Mouse (Mus musculus) midbrain, embryonic 10.5 days (tissue): ENCODE results near the gene Suv39h1. TPM values are rescaled to one million over a fixed set of nuclear protein-coding genes. Genes with fewer than 3 reads are reported as not detected.
"Not testable (repeated sequence)": the region's sequence is repeated elsewhere in the genome, so short reads cannot be mapped to it uniquely, and the experiment has no call there.

Experiments used
- DNase-seq: peaks from one replicate; pipeline ENCODE4 v3.0.0-alpha.2; 2017; ENCODE audit warnings: low spot score
- H3K27ac ChIP-seq: fragments of 300-500 bp; sonication (generic); replicated peaks from 2 replicates; pipeline ENCODE4 v1.5.1; 2016; ENCODE audit warnings: mild to moderate bottlenecking
- H3K27me3 ChIP-seq: fragments of 300-500 bp; sonication (generic); 2 replicates; pipeline ENCODE4 v1.6.1; 2016; ENCODE audit warnings: low read depth, mild to moderate bottlenecking; ENCODE audit not compliant: poor library complexity, severe bottlenecking
- H3K36me3 ChIP-seq: fragments of 300-500 bp; sonication (generic); 2 replicates; pipeline ENCODE4 v1.6.1; 2016; ENCODE audit warnings: mild to moderate bottlenecking, moderate library complexity
- H3K4me1 ChIP-seq: fragments of 300-500 bp; sonication (generic); 2 replicates; pipeline ENCODE4 v1.6.1; 2016
- H3K4me3 ChIP-seq: fragments of 300-500 bp; sonication (generic); 2 replicates; pipeline ENCODE4 v1.5.1; 2016; ENCODE audit warnings: mild to moderate bottlenecking, moderate library complexity
- H3K9me3 ChIP-seq: fragments of 300-500 bp; sonication (generic); replicated peaks from 2 replicates; pipeline ENCODE4 v1.6.1; 2016; ENCODE audit warnings: mild to moderate bottlenecking
- WGBS: fragments of 180-500 bp; shearing (Covaris S2); methylation state at CpG from one replicate; pipeline ENCODE4 v1.1.7; 2016; 5-methylcytosine and 5-hydroxymethylcytosine counted together
- polyA plus RNA-seq: library from polyadenylated mRNA; unstranded; fragments of >200 nt; fragmentation: Nextera tagmentation; extraction: Ambion mirVana; gene quantifications from 2 replicates; pipeline ENCODE4 v1.2.1, GENCODE M21; 2016

The Suv39h1 gene
- 95.8 and 99.4 TPM in 2 replicates for polyA plus RNA-seq

DNA sequence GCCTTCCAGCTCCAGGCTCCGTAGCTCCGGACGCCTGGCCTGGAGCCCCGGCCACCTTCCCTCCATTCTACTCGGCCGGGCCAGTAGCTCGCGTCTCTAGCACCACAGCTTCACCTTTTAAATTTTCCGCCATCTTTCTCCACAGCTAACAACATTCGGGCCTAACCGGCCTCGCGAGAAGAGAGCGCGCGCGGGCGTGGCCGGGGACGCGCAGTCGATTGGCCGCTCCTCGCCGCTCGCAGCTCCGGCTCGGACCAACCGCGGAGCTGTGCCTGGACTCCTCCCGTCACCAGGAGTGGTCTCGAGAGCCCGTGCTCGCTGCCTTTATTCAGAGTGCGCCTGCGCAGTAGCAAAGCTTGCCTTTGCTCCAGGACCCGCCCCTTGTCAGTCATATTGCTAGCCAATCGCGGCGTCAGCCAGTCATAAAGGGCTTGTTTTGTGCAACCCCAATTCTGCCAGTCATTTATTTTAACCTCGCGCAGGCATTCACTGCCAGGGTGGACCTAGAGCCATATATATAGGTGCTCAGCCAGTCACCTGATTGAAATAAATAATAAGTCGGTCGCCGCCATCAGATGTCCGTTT lies at the start of gene Suv39h1:
Gene Suv39h1, minus strand, starts transcription at position 331 of the 585 bp plus-strand sequence.
- Histone ChIP-seq H3K36me3 (peaks cover 31% of the 10 kb centered on the region), H3K4me1 (peaks cover 7% of the 10 kb centered on the region), H3K9me3 (peaks cover 10% of the 10 kb centered on the region), H3K4me3 (peak within 1 kb of the TSS; percentile 65), H3K27me3 (no peaks in the 10 kb centered on the region), H3K27ac (peak within 1 kb of the TSS; percentile 91)
- WGBS, result 18% methylated on average over 46 of the region's 46 CpGs
- peak; percentile 90 for DNase-seq

DNA sequence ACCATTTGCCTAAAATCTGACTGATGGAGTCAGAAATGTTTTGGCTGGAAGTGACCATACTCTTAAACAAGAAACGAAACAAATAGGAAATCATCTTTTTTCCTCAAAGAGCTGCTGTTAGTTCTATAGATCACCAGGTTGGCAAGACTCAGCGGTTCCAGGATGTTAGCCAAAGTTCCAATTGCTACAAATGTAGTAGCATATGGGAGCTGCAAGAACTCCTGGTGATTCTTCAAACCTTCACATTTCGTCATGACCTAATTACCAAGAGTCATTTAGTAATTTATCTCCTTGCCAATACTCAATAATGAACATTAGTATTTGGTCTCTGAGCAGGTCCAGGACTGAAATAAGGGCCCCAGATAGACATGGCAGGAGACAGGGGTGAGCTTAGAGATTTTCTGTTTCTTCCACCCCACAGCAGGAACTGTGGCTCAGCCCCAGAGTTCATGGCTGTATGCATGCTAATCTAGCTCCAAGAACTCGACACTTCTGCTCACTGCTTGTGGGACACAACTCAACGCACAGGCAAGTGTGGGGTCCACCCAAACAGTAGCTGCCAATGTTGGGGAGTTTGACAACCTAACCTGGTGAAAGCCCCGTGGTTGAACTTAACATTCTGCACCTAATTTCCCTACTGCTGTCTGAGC lies 49.4 kb upstream of the Suv39h1 start:
- H3K4me3 ChIP-seq, result no peak overlapping the region
- no peak overlapping the region for H3K27ac ChIP-seq
- peaks cover 39% of the 10 kb centered on the region for H3K36me3 ChIP-seq
- H3K27me3 ChIP-seq, result no peaks in the 10 kb centered on the region
- H3K4me1 ChIP-seq, result no peaks in the 10 kb centered on the region
- peaks cover 12% of the 10 kb centered on the region; the same call in 1 of the 2 replicates for H3K9me3 ChIP-seq
- WGBS, result 84% methylated on average over 6 of the region's 6 CpGs
- no peak for DNase-seq

DNA sequence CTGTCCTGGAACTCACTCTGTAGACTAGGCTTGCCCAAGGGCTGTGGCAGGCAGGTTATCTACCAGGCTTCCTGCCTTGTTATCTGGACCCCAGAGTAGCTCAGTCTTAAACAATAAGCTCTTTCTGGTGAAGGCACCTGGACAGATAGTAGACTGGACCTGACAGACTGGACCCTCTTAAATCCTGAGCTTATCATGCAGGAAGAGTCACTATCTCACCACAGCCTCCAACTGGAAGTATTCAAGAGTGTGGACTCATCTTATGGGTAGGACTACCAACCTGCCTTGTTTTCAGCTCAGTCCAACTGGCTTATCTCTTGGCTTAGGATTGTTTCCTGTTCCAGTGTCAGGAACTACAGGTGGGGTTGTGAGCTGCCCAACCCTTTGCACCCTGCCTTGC lies 42.7 kb upstream of the Suv39h1 start:
- Histone ChIP-seq H3K4me3 (no peak overlapping the region), H3K9me3 (no peaks in the 10 kb centered on the region; the same call in 1 of the 2 replicates), H3K36me3 (peaks cover 5% of the 10 kb centered on the region; the same call in 1 of the 2 replicates), H3K27ac (no peak overlapping the region), H3K27me3 (no peaks in the 10 kb centered on the region), H3K4me1 (no peaks in the 10 kb centered on the region)
- DNase-seq, result no peak

DNA sequence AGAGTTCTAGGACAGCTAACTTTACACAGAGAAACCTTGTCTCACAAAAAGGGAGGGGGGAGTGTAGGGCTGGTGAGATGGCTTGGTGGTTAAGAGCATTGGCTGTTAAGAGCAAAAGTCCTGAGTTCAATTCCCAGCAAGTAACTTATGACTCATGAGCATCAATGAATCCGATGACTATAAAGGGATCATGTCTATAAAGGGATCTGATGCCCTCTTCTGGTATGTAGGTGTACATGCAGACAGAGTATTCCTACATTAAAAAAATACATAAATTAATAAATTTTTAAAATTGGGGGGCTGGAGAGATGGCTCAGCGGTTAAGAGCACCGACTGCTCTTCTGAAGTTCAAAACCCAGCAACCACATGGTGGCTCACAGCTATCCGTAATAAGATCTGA lies 40.7 kb upstream of the Suv39h1 start:
- no peaks in the 10 kb centered on the region for H3K9me3 ChIP-seq
- WGBS, result 77% methylated on average over 4 of the region's 4 CpGs

GRCm38 (mm10) chrX:8105019-8105418 lies 30.5 kb upstream of the Suv39h1 start:
- Histone ChIP-seq H3K27ac (no peak overlapping the region), H3K4me3 (no peak overlapping the region), H3K36me3 (no peaks in the 10 kb centered on the region), H3K9me3 (peaks cover 5% of the 10 kb centered on the region; the same call in 1 of the 2 replicates), H3K27me3 (no peaks in the 10 kb centered on the region), H3K4me1 (peaks cover 13% of the 10 kb centered on the region)
- DNase-seq, result no peak
- 95% methylated on average over 3 of the region's 3 CpGs for WGBS

More for the DNA sequence above, 40.7 kb upstream of the Suv39h1 start:
- Histone ChIP-seq H3K27ac (no peak overlapping the region), H3K4me3 (no peak overlapping the region), H3K4me1 (no peaks in the 10 kb centered on the region), H3K27me3 (no peaks in the 10 kb centered on the region), H3K36me3 (peaks cover 5% of the 10 kb centered on the region; the same call in 1 of the 2 replicates)
- no peak for DNase-seq

- WGBS, result 80% methylated on average over 7 of the region's 7 CpGs
- H3K4me3 ChIP-seq, result no peak overlapping the region
- H3K36me3 ChIP-seq, result no peaks in the 10 kb centered on the region
- no peak overlapping the region for H3K27ac ChIP-seq
- H3K9me3 ChIP-seq, result peaks cover 5% of the 10 kb centered on the region; the same call in 1 of the 2 replicates
- no peak for DNase-seq
- H3K4me1 ChIP-seq, result peaks cover 15% of the 10 kb centered on the region
- H3K27me3 ChIP-seq, result no peaks in the 10 kb centered on the region
These were observed 27.7 kb upstream of the Suv39h1 start for GRCm38 (mm10) chrX:8102213-8102668.

- Histone ChIP-seq H3K27ac (peak overlapping the region; percentile 80), H3K4me1 (peaks cover 15% of the 10 kb centered on the region), H3K27me3 (no peaks in the 10 kb centered on the region), H3K9me3 (peaks cover 5% of the 10 kb centered on the region; the same call in 1 of the 2 replicates), H3K36me3 (no peaks in the 10 kb centered on the region), H3K4me3 (no peak overlapping the region)
- DNase-seq, result peak; percentile 77
- WGBS, result 20% methylated on average over 3 of the region's 3 CpGs
These were observed 26.5 kb upstream of the Suv39h1 start for GRCm38 (mm10) chrX:8101017-8101416.

- WGBS, result 70% methylated on average over 4 of the region's 4 CpGs
- Histone ChIP-seq H3K4me1 (peaks cover 15% of the 10 kb centered on the region), H3K36me3 (no peaks in the 10 kb centered on the region), H3K9me3 (peaks cover 5% of the 10 kb centered on the region; the same call in 1 of the 2 replicates), H3K27me3 (no peaks in the 10 kb centered on the region), H3K4me3 (no peak overlapping the region), H3K27ac (no peak overlapping the region)
- no peak for DNase-seq
These were observed 24.9 kb upstream of the Suv39h1 start for GRCm38 (mm10) chrX:8099435-8099834.

DNA sequence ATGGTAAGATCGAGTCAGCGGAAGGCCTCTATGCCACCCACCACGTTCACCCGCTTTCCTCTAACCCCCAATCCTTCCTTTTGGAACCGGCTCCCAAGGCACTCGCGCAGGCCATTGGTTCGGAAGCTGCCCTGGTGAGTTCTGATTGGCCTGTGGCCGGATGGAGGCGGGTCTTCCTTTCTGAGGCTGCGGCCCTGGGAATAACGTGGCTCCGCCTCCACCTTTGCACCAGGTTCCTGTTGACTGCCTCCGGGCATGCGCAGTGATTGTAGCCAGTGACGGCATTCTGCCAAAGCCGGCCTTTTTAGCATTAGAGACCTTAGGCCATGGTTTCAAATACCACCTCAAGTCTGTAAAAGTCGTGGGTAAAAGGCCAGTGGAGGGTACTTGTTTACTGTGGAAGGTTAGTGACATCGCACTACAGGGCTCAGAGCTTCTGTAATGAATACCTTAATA lies 22.3 kb upstream of the Suv39h1 start:
- Histone ChIP-seq H3K36me3 (no peaks in the 10 kb centered on the region), H3K9me3 (peaks cover 5% of the 10 kb centered on the region; the same call in 1 of the 2 replicates), H3K27ac (peak overlapping the region; percentile 85), H3K27me3 (no peaks in the 10 kb centered on the region), H3K4me3 (peak overlapping the region; percentile 42), H3K4me1 (peaks cover 15% of the 10 kb centered on the region)
- peak; percentile 92 for DNase-seq
- 15% methylated on average over 19 of the region's 19 CpGs for WGBS

- H3K27me3 ChIP-seq, DNase-seq, H3K9me3 ChIP-seq, H3K36me3 ChIP-seq: not testable (repeated sequence)
- WGBS, result 13% methylated on average over 28 of the region's 48 CpGs
- Histone ChIP-seq H3K4me1 (peaks cover 12% of the 10 kb centered on the region), H3K27ac (peak overlapping the region; percentile 85), H3K4me3 (peak overlapping the region; percentile 43)
These were observed 21.7 kb upstream of the Suv39h1 start for GRCm38 (mm10) chrX:8096068-8096786.

- DNase-seq, result no peak
- Histone ChIP-seq H3K27me3 (no peaks in the 10 kb centered on the region), H3K4me3 (peak overlapping the region; percentile 43), H3K36me3 (no peaks in the 10 kb centered on the region), H3K27ac (0 out of 2 replicates have a peak overlapping the region, but pooled peaks have one; percentile 52), H3K9me3 (no peaks in the 10 kb centered on the region), H3K4me1 (peaks cover 7% of the 10 kb centered on the region)
- WGBS, result 88% methylated on average over 10 of the region's 10 CpGs
These were observed 21.0 kb upstream of the Suv39h1 start for GRCm38 (mm10) chrX:8095546-8095945.

DNA sequence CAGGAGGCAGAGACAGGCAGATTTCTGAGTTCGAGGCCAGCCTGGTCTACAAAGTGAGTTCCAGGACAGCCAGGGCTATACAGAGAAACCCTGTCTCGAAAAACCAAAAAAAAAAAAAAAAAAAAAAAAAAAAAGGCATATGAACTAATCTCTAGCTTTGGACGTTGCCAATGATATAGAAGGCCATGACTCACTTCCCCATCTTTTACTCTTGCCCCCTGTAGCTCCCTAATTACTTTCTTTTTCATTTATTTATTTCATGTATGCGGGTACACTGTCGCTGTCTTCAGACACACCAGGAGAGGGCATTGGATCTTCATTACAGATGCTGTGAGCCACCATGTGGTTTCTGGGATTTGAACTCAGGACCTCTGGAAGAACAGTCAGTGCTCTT lies 16.4 kb upstream of the Suv39h1 start:
- not testable (repeated sequence) for H3K27me3 ChIP-seq, H3K36me3 ChIP-seq, H3K4me1 ChIP-seq, H3K4me3 ChIP-seq, H3K27ac ChIP-seq, DNase-seq, H3K9me3 ChIP-seq
- WGBS, result 87% methylated on average over 4 of the region's 5 CpGs
